Mouse (Mus musculus): Measurements from ENCODE around the gene Prkra. TPM values are rescaled to one million over a fixed set of nuclear protein-coding genes. Genes with fewer than 3 reads are reported as not detected.

The Prkra gene
- total and polyA plus RNA-seq, 3 experiments, result 18.8 to 21.5 TPM; not detected in 1

GRCm38 (mm10) chr2:76620188-76620587 is 27.6 kb downstream of the Prkra start:
- H3K9ac ChIP-seq (ENCODE audit: control insufficient read depth, low read depth, low read length, poor library complexity, severe bottlenecking), result no peak overlapping the region
- no peak overlapping the region for H3K4me3 ChIP-seq (ENCODE audit: control insufficient read depth in 1 of 2, insufficient read depth in 1 of 2, low read depth in 2 of 2, low read length in 2 of 2)
- peaks cover 0 to 4% of the 10 kb centered on the region in 2 experiments; a peak in 1 of 4 replicates for H3K4me1 ChIP-seq (ENCODE audit: control insufficient read depth in 1 of 2, insufficient read depth in 2 of 2, low read length in 2 of 2)
- no peaks in the 10 kb centered on the region for H3K27me3 ChIP-seq (ENCODE audit: control insufficient read depth in 1 of 2, insufficient read depth in 2 of 2, low read length in 2 of 2)
- H3K79me2 ChIP-seq (ENCODE audit: control insufficient read depth, insufficient read depth, low read length, poor library complexity), result no peaks in the 10 kb centered on the region
- H3K36me3 ChIP-seq (ENCODE audit: control insufficient read depth in 1 of 2, insufficient read depth in 2 of 2, low read length in 2 of 2), result peaks cover 0 to 3% of the 10 kb centered on the region in 2 experiments; a peak in 2 of 4 replicates
- TF ChIP-seq NRF1 (IDR thresholded peaks at IDR 0.05; ENCODE audit: insufficient read depth, low read depth, low read length, poor library complexity, severe bottlenecking) (no peak), MYC (IDR thresholded peaks at IDR 0.05; ENCODE audit: low read depth, low read length) (no peak), USF1 (IDR thresholded peaks at IDR 0.05; ENCODE audit: low read depth, low read length) (no peak), MAX (IDR thresholded peaks at IDR 0.05; ENCODE audit: low read length) (no peak)
- no peaks in the 10 kb centered on the region for H3K9me3 ChIP-seq (replicated peaks; ENCODE audit: insufficient read depth, low read length)
- no peak overlapping the region for H3K27ac ChIP-seq (ENCODE audit: control insufficient read depth, low read depth, low read length)
- DNase-seq (ENCODE audit: low read depth, low spot score), result peak; percentile 12

GRCm38 (mm10) chr2:76618078-76618477 is 29.7 kb downstream of the Prkra start:
- no peaks in the 10 kb centered on the region for H3K27me3 ChIP-seq (ENCODE audit: control insufficient read depth in 1 of 2, insufficient read depth in 2 of 2, low read length in 2 of 2)
- H3K9me3 ChIP-seq (replicated peaks; ENCODE audit: insufficient read depth, low read length), result no peaks in the 10 kb centered on the region
- H3K79me2 ChIP-seq (ENCODE audit: control insufficient read depth, insufficient read depth, low read length, poor library complexity), result no peaks in the 10 kb centered on the region
- no peak overlapping the region for H3K9ac ChIP-seq (ENCODE audit: control insufficient read depth, low read depth, low read length, poor library complexity, severe bottlenecking)
- no peak overlapping the region for H3K4me3 ChIP-seq (ENCODE audit: control insufficient read depth in 1 of 2, insufficient read depth in 1 of 2, low read depth in 2 of 2, low read length in 2 of 2)
- H3K36me3 ChIP-seq (ENCODE audit: control insufficient read depth in 1 of 2, insufficient read depth in 2 of 2, low read length in 2 of 2), result peaks cover 0 to 3% of the 10 kb centered on the region in 2 experiments; a peak in 2 of 4 replicates
- H3K27ac ChIP-seq (ENCODE audit: control insufficient read depth, low read depth, low read length), result no peak overlapping the region
- H3K4me1 ChIP-seq (ENCODE audit: control insufficient read depth in 1 of 2, insufficient read depth in 2 of 2, low read length in 2 of 2), result peaks cover 0 to 4% of the 10 kb centered on the region in 2 experiments; a peak in 1 of 4 replicates
- TF ChIP-seq ZC3H11A (IDR thresholded peaks at IDR 0.05; ENCODE audit: low read depth, low read length), result peak; percentile 43
- TF ChIP-seq POLR2AphosphoS2 (IDR thresholded peaks at IDR 0.05; ENCODE audit: low read length), result no peak
- no peak for TF ChIP-seq TCF12 (IDR thresholded peaks at IDR 0.05; ENCODE audit: low read depth, low read length)
- peak; percentile 69 for TF ChIP-seq RAD21 (IDR thresholded peaks at IDR 0.05; ENCODE audit: low read depth, low read length)
- no peak for TF ChIP-seq USF2 (IDR thresholded peaks at IDR 0.05; ENCODE audit: borderline replicate concordance in 1 of 2, insufficient read depth in 1 of 2, low read depth in 1 of 2, low read length in 2 of 2)
- TF ChIP-seq GATA1 (IDR thresholded peaks at IDR 0.05; ENCODE audit: low read depth, low read length), result no peak
- peak; percentile 18 to 83 (median 73); a peak in 5 of 6 replicates for TF ChIP-seq CTCF (IDR thresholded peaks at IDR 0.05 in 2 of 3, conservative IDR thresholded peaks at IDR 0.05 in 1 of 3; ENCODE audit: control insufficient read depth in 1 of 3, insufficient read depth in 1 of 3, low read depth in 2 of 3, low read length in 3 of 3, poor library complexity in 1 of 3, severe bottlenecking in 1 of 3)
- TF ChIP-seq NELFE (IDR thresholded peaks at IDR 0.05; ENCODE audit: low read depth, low read length), result no peak
- TF ChIP-seq CHD1 (IDR thresholded peaks at IDR 0.05; ENCODE audit: low read depth, low read length), result no peak
- no peak for TF ChIP-seq MEF2A (IDR thresholded peaks at IDR 0.05; ENCODE audit: extremely low read depth, insufficient replicate concordance, low read depth, low read length, poor library complexity, severe bottlenecking)
- no peak for TF ChIP-seq TBP (IDR thresholded peaks at IDR 0.05; ENCODE audit: low read depth, low read length)
- TF ChIP-seq ZNF384 (IDR thresholded peaks at IDR 0.05; ENCODE audit: low read depth, low read length), result no peak
- TF ChIP-seq SMC3 (IDR thresholded peaks at IDR 0.05; ENCODE audit: low read depth, low read length), result peak; percentile 78
- no peak for TF ChIP-seq CHD2 (IDR thresholded peaks at IDR 0.05; ENCODE audit: low read length)
- DNase-seq (ENCODE audit: low read depth, low spot score), result peak; percentile 60
